ENCODE assay signal across 28 mouse cellular contexts in genomic region chr9:106208181-106208580, GRCm38 (mm10). TPM values are rescaled to one million over a fixed set of nuclear protein-coding genes. Genes with fewer than 3 reads are reported as not detected.
DNase-seq lines count a peak whose midpoint lies in the region; ATAC-seq lines count a peak whose summit lies in the region.
"Had no signal": no experiment of that assay in that cellular context is flagged by ENCODE, and none has a peak within 500 bp of the region (broad histone marks: within the 10 kb centered on the region; RNA-seq: fewer than 3 reads in every experiment).

No protein-coding gene starts in this region.

- peak; percentile 96 for DNase-seq in heart, adult 11 months
- no peak for DNase-seq in limb, embryonic 10.5 days (ENCODE audit: low spot score)
- no peak for DNase-seq in embryonic facial prominence, embryonic 10.5 days (ENCODE audit: low spot score)
- no peak for DNase-seq in adrenal gland, adult 2 months
- DNase-seq: adrenal gland, postnatal 10 days; cerebellum, postnatal 25 days; kidney, adult 11 months; kidney, postnatal 25 days; thymus, adult 2 months; thymus, postnatal 36 days had no signal

- H3K36me3 ChIP-seq in heart, embryonic 11.5 days (ENCODE audit: control insufficient read depth, insufficient read depth, low read length), result 0 out of 2 replicates have a peak, but pooled peaks cover 3% of the 10 kb centered on the region
- H3K36me3 ChIP-seq in limb, embryonic 13.5 days, result peaks cover 23% of the 10 kb centered on the region
- peaks cover 45% of the 10 kb centered on the region for H3K36me3 ChIP-seq in limb, embryonic 10.5 days
- peaks cover 83% of the 10 kb centered on the region for H3K36me3 ChIP-seq in megakaryocyte, embryonic 14.5 days (replicated peaks; ENCODE audit: low read length)
- peaks cover 40% of the 10 kb centered on the region for H3K36me3 ChIP-seq in embryonic facial prominence, embryonic 10.5 days (replicated peaks)

- H3K4me2 ChIP-seq in heart, embryonic 11.5 days, result no peak overlapping the region
- no peak overlapping the region for H3K4me2 ChIP-seq in limb, embryonic 13.5 days (replicated peaks)
- H3K4me2 ChIP-seq: forebrain, embryonic 15.5 days; heart, embryonic 15.5 days; hindbrain, embryonic 15.5 days; kidney, embryonic 15.5 days; limb, embryonic 12.5 days; liver, embryonic 11.5 days; midbrain, embryonic 15.5 days had no signal

- no peak overlapping the region for H3K27ac ChIP-seq in heart, embryonic 11.5 days (ENCODE audit: low read depth, low read length)
- H3K27ac ChIP-seq in limb, embryonic 13.5 days, result no peak overlapping the region
- H3K27ac ChIP-seq in limb, embryonic 10.5 days, result no peak overlapping the region
- 0 out of 2 replicates have a peak overlapping the region, but pooled peaks have one; percentile 10 for H3K27ac ChIP-seq in embryonic facial prominence, embryonic 10.5 days (replicated peaks)
- H3K27ac ChIP-seq: forebrain, embryonic 15.5 days; heart, embryonic 15.5 days; hindbrain, embryonic 10.5 days; hindbrain, embryonic 15.5 days; kidney, embryonic 15.5 days; limb, embryonic 12.5 days; macrophage; midbrain, embryonic 10.5 days; midbrain, embryonic 15.5 days had no signal

- ATAC-seq in heart, embryonic 11.5 days (replicated peaks; ENCODE audit: insufficient number of reproducible peaks, low FRiP score, low TSS enrichment), result no peak
- ATAC-seq in limb, embryonic 13.5 days (ENCODE audit: low FRiP score, low read depth), result no peak
- ATAC-seq in megakaryocyte, adult 5-6 weeks (ENCODE audit: poor library complexity, severe bottlenecking), result no peak
- ATAC-seq: activated CD4-positive, CD25-positive, alpha-beta regulatory T cell, adult 4 months; forebrain, embryonic 15.5 days; inflammation-experienced regulatory T-cells, adult 6 months; midbrain, embryonic 15.5 days had no signal

- 81% methylated on average over 5 of the region's 5 CpGs for WGBS in heart, embryonic 11.5 days (ENCODE audit: insufficient replicate concordance)
- 77% methylated on average over 5 of the region's 5 CpGs for WGBS in limb, embryonic 13.5 days
- 72% methylated on average over 5 of the region's 5 CpGs for WGBS in limb, embryonic 10.5 days
- 86% methylated on average over 5 of the region's 5 CpGs for WGBS in embryonic facial prominence, embryonic 10.5 days

- no peaks in the 10 kb centered on the region for H3K9me3 ChIP-seq in heart, embryonic 11.5 days (replicated peaks; ENCODE audit: control insufficient read depth, low read length)
- no peaks in the 10 kb centered on the region for H3K9me3 ChIP-seq in limb, embryonic 13.5 days
- H3K9me3 ChIP-seq in limb, embryonic 10.5 days (replicated peaks), result no peaks in the 10 kb centered on the region
- no peaks in the 10 kb centered on the region for H3K9me3 ChIP-seq in megakaryocyte, embryonic 14.5 days
- no peaks in the 10 kb centered on the region for H3K9me3 ChIP-seq in embryonic facial prominence, embryonic 10.5 days
- H3K9me3 ChIP-seq: forebrain, embryonic 15.5 days; heart, embryonic 15.5 days; hindbrain, embryonic 10.5 days; hindbrain, embryonic 15.5 days; kidney, embryonic 15.5 days; limb, embryonic 12.5 days; midbrain, embryonic 10.5 days; midbrain, embryonic 15.5 days had no signal

- no peak overlapping the region for H3K4me3 ChIP-seq in heart, embryonic 11.5 days (ENCODE audit: low read depth, low read length)
- H3K4me3 ChIP-seq in limb, embryonic 13.5 days, result no peak overlapping the region
- H3K4me3 ChIP-seq in limb, embryonic 10.5 days, result no peak overlapping the region
- peak overlapping the region; percentile 89 for H3K4me3 ChIP-seq in megakaryocyte, embryonic 14.5 days (replicated peaks)
- H3K4me3 ChIP-seq in embryonic facial prominence, embryonic 10.5 days, result no peak overlapping the region
- H3K4me3 ChIP-seq: forebrain, embryonic 15.5 days; heart, embryonic 15.5 days; hindbrain, embryonic 10.5 days; hindbrain, embryonic 15.5 days; kidney, embryonic 15.5 days; limb, embryonic 12.5 days; midbrain, embryonic 10.5 days; midbrain, embryonic 15.5 days had no signal

- H3K9ac ChIP-seq in heart, embryonic 11.5 days (ENCODE audit: low read depth, low read length), result no peak overlapping the region
- 0 out of 2 replicates have a peak overlapping the region, but pooled peaks have one; percentile 4 for H3K9ac ChIP-seq in limb, embryonic 13.5 days
- H3K9ac ChIP-seq: forebrain, embryonic 15.5 days; heart, embryonic 15.5 days; hindbrain, embryonic 15.5 days; kidney, embryonic 15.5 days; midbrain, embryonic 15.5 days had no signal

- peaks cover 34% of the 10 kb centered on the region for H3K4me1 ChIP-seq in heart, embryonic 11.5 days (ENCODE audit: control insufficient read depth, insufficient read depth, low read length)
- H3K4me1 ChIP-seq in limb, embryonic 13.5 days, result peaks cover 35% of the 10 kb centered on the region
- H3K4me1 ChIP-seq in limb, embryonic 10.5 days, result peaks cover 41% of the 10 kb centered on the region
- peaks cover 88% of the 10 kb centered on the region for H3K4me1 ChIP-seq in megakaryocyte, embryonic 14.5 days
- peaks cover 45% of the 10 kb centered on the region for H3K4me1 ChIP-seq in embryonic facial prominence, embryonic 10.5 days

- H3K27me3 ChIP-seq in heart, embryonic 11.5 days (ENCODE audit: control insufficient read depth, insufficient read depth, low read length), result no peaks in the 10 kb centered on the region
- H3K27me3 ChIP-seq in limb, embryonic 13.5 days, result no peaks in the 10 kb centered on the region
- no peaks in the 10 kb centered on the region for H3K27me3 ChIP-seq in limb, embryonic 10.5 days (ENCODE audit: low read depth, poor library complexity, severe bottlenecking)
- H3K27me3 ChIP-seq in megakaryocyte, embryonic 14.5 days (replicated peaks), result no peaks in the 10 kb centered on the region
- H3K27me3 ChIP-seq in embryonic facial prominence, embryonic 10.5 days (replicated peaks; ENCODE audit: low read depth, poor library complexity, severe bottlenecking), result no peaks in the 10 kb centered on the region
- H3K27me3 ChIP-seq: forebrain, embryonic 15.5 days; heart, embryonic 15.5 days; hindbrain, embryonic 15.5 days; kidney, embryonic 15.5 days; limb, embryonic 12.5 days; midbrain, embryonic 15.5 days had no signal

RNA-seq across cellular contexts. Expression of gene Twf2, which starts 5.3 kb away (rescaled TPM):
- polyA plus RNA-seq in heart, embryonic 11.5 days (2014; fragmentation: Nextera tagmentation; extraction: Ambion mirVana), result 55.6 and 62.2 TPM in 2 replicates
- 59.1 and 63.6 TPM in 2 replicates for polyA plus RNA-seq in limb, embryonic 13.5 days (2015; fragmentation: Nextera tagmentation; extraction: Ambion mirVana)
- polyA plus RNA-seq in limb, embryonic 10.5 days (2016; fragmentation: Nextera tagmentation; extraction: Ambion mirVana), result 75.1 and 76.6 TPM in 2 replicates
- 149 TPM in 2 replicates for polyA plus RNA-seq in megakaryocyte, embryonic 14.5 days (2012; ENCODE audit: insufficient read depth, low replicate concordance)
- total RNA-seq in megakaryocyte, adult 5-6 weeks (2015), result 76.8 and 79.8 TPM in 2 replicates
- 109 and 110 TPM in 2 replicates for total RNA-seq in megakaryocyte, adult 5-6 weeks (2017)
- polyA plus RNA-seq in embryonic facial prominence, embryonic 10.5 days (2016; fragmentation: Nextera tagmentation; extraction: Ambion mirVana), result 69.5 and 74.7 TPM in 2 replicates
- 100 to 1,000 TPM in 1 of 2 experiments, 10 to 100 TPM in 1; 75.8 to 128 TPM for total RNA-seq in adrenal gland, adult 2 months (2021)
- 121 and 125 TPM in 2 replicates for polyA plus RNA-seq in adrenal gland, adult 2 months (2012; rRNA removed)

RNA-seq across cellular contexts. Expression of gene Ppm1m, which starts 8.6 kb away (rescaled TPM):
- polyA plus RNA-seq in heart, embryonic 11.5 days (2014; fragmentation: Nextera tagmentation; extraction: Ambion mirVana), result 20.6 and 23.5 TPM in 2 replicates
- polyA plus RNA-seq in limb, embryonic 13.5 days (2015; fragmentation: Nextera tagmentation; extraction: Ambion mirVana), result 57.0 and 57.7 TPM in 2 replicates
- 53.1 and 57.5 TPM in 2 replicates for polyA plus RNA-seq in limb, embryonic 10.5 days (2016; fragmentation: Nextera tagmentation; extraction: Ambion mirVana)
- 8.2 and 12.4 TPM in 2 replicates for polyA plus RNA-seq in megakaryocyte, embryonic 14.5 days (2012; ENCODE audit: insufficient read depth, low replicate concordance)
- total RNA-seq in megakaryocyte, adult 5-6 weeks (2015), result 42.3 and 52.2 TPM in 2 replicates
- total RNA-seq in megakaryocyte, adult 5-6 weeks (2017), result 46.4 and 49.6 TPM in 2 replicates
- polyA plus RNA-seq in embryonic facial prominence, embryonic 10.5 days (2016; fragmentation: Nextera tagmentation; extraction: Ambion mirVana), result 50.2 and 54.1 TPM in 2 replicates
- 100 to 1,000 TPM in 1 of 2 experiments, 10 to 100 TPM in 1; 84.6 to 135 TPM for total RNA-seq in adrenal gland, adult 2 months (2021)
- polyA plus RNA-seq in adrenal gland, adult 2 months (2012; rRNA removed), result 216 and 273 TPM in 2 replicates

RNA-seq across cellular contexts. Expression of gene Tlr9, which starts 14.2 kb away (rescaled TPM):
- not detected in 2 replicates for polyA plus RNA-seq in heart, embryonic 11.5 days (2014; fragmentation: Nextera tagmentation; extraction: Ambion mirVana)
- 0.05 TPM in 1 of 2 replicates, not detected in the other for polyA plus RNA-seq in limb, embryonic 13.5 days (2015; fragmentation: Nextera tagmentation; extraction: Ambion mirVana)
- not detected in 2 replicates for polyA plus RNA-seq in limb, embryonic 10.5 days (2016; fragmentation: Nextera tagmentation; extraction: Ambion mirVana)
- polyA plus RNA-seq in megakaryocyte, embryonic 14.5 days (2012; ENCODE audit: insufficient read depth, low replicate concordance), result 0.63 and 2.3 TPM in 2 replicates
- 47.5 and 51.3 TPM in 2 replicates for total RNA-seq in megakaryocyte, adult 5-6 weeks (2015)
- 7.4 and 10.9 TPM in 2 replicates for total RNA-seq in megakaryocyte, adult 5-6 weeks (2017)
- polyA plus RNA-seq in embryonic facial prominence, embryonic 10.5 days (2016; fragmentation: Nextera tagmentation; extraction: Ambion mirVana), result not detected in 2 replicates
- 1 to 10 TPM in 1 of 2 experiments, under 1 TPM in 1; 0.84 to 1.4 TPM for total RNA-seq in adrenal gland, adult 2 months (2021)
- polyA plus RNA-seq in adrenal gland, adult 2 months (2012; rRNA removed), result 2.5 and 2.7 TPM in 2 replicates
- polyA plus RNA-seq: embryonic facial prominence, embryonic 11.5 days; forebrain, embryonic 15.5 days; hindbrain, embryonic 10.5 days; limb, embryonic 12.5 days; liver, embryonic 11.5 days; midbrain, embryonic 10.5 days; neural tube, embryonic 11.5 days had no signal

RNA-seq across cellular contexts. Expression of gene Wdr82, which starts 37.5 kb away (rescaled TPM):
- polyA plus RNA-seq in heart, embryonic 11.5 days (2014; fragmentation: Nextera tagmentation; extraction: Ambion mirVana), result 22.7 and 24.4 TPM in 2 replicates
- polyA plus RNA-seq in limb, embryonic 13.5 days (2015; fragmentation: Nextera tagmentation; extraction: Ambion mirVana), result 27.6 and 28.0 TPM in 2 replicates
- 26.2 and 28.8 TPM in 2 replicates for polyA plus RNA-seq in limb, embryonic 10.5 days (2016; fragmentation: Nextera tagmentation; extraction: Ambion mirVana)
- 3.7 and 4.5 TPM in 2 replicates for polyA plus RNA-seq in megakaryocyte, embryonic 14.5 days (2012; ENCODE audit: insufficient read depth, low replicate concordance)
- total RNA-seq in megakaryocyte, adult 5-6 weeks (2015), result 41.5 and 49.1 TPM in 2 replicates
- total RNA-seq in megakaryocyte, adult 5-6 weeks (2017), result 49.8 and 61.9 TPM in 2 replicates
- polyA plus RNA-seq in embryonic facial prominence, embryonic 10.5 days (2016; fragmentation: Nextera tagmentation; extraction: Ambion mirVana), result 28.4 and 28.8 TPM in 2 replicates
- 10 to 100 TPM; 66.8 to 75.8 TPM for total RNA-seq in adrenal gland, adult 2 months (2021)
- 50.5 and 67.4 TPM in 2 replicates for polyA plus RNA-seq in adrenal gland, adult 2 months (2012; rRNA removed)

RNA-seq across cellular contexts. Expression of gene Alas1, which starts 40.3 kb away (rescaled TPM):
- 121 and 128 TPM in 2 replicates for polyA plus RNA-seq in heart, embryonic 11.5 days (2014; fragmentation: Nextera tagmentation; extraction: Ambion mirVana)
- 99.9 and 101 TPM in 2 replicates for polyA plus RNA-seq in limb, embryonic 13.5 days (2015; fragmentation: Nextera tagmentation; extraction: Ambion mirVana)
- polyA plus RNA-seq in limb, embryonic 10.5 days (2016; fragmentation: Nextera tagmentation; extraction: Ambion mirVana), result 62.8 and 77.9 TPM in 2 replicates
- polyA plus RNA-seq in megakaryocyte, embryonic 14.5 days (2012; ENCODE audit: insufficient read depth, low replicate concordance), result 13.1 and 14.8 TPM in 2 replicates
- total RNA-seq in megakaryocyte, adult 5-6 weeks (2015), result 84.6 and 91.1 TPM in 2 replicates
- 110 and 116 TPM in 2 replicates for total RNA-seq in megakaryocyte, adult 5-6 weeks (2017)
- 72.1 and 80.7 TPM in 2 replicates for polyA plus RNA-seq in embryonic facial prominence, embryonic 10.5 days (2016; fragmentation: Nextera tagmentation; extraction: Ambion mirVana)
- 1,000 to 10,000 TPM; 1,496 to 1,691 TPM for total RNA-seq in adrenal gland, adult 2 months (2021)
- polyA plus RNA-seq in adrenal gland, adult 2 months (2012; rRNA removed), result 1,137 and 1,435 TPM in 2 replicates
